Mouse (Mus musculus) layer of hippocampus, postnatal 36 days (tissue): ENCODE results near the gene Nckap1. TPM values are rescaled to one million over a fixed set of nuclear protein-coding genes. Genes with fewer than 3 reads are reported as not detected.
"Not testable (repeated sequence)": the region's sequence is repeated elsewhere in the genome, so short reads cannot be mapped to it uniquely, and the experiment has no call there.

ENCODE experiments used
- DNase-seq, 2 experiments: peaks; one replicate each; pipeline ENCODE4 v3.0.0; 2022
- microRNA-seq, 2 experiments: library from miRNA; unstranded; fragments of <30 nt; microRNA quantifications; one replicate each; pipeline ENCODE4 v1.2.0; 2021
- total RNA-seq, 2 experiments: library from RNA; stranded (reverse); gene quantifications; 2 replicates each; pipeline ENCODE4 v1.2.3; 2021

The Nckap1 gene
- total RNA-seq, 2 experiments from 2014 or later: 562 to 572 TPM

GRCm38 (mm10) chr2:80560773-80561172 is 20.4 kb downstream of the Nckap1 start:
- no peak for DNase-seq

- no peak for DNase-seq
Measured at GRCm38 (mm10) chr2:80559655-80560054, 21.5 kb downstream of the Nckap1 start.

- DNase-seq: no peak
Measured at GRCm38 (mm10) chr2:80554442-80554841, 26.7 kb downstream of the Nckap1 start.

- DNase-seq: no peak
Measured at GRCm38 (mm10) chr2:80549704-80550103, 31.5 kb downstream of the Nckap1 start.

- no peak for DNase-seq
Measured at GRCm38 (mm10) chr2:80547901-80548300, 33.3 kb downstream of the Nckap1 start.

- DNase-seq: no peak
Measured at GRCm38 (mm10) chr2:80542801-80543200, 38.4 kb downstream of the Nckap1 start.

- DNase-seq: no peak
Measured at GRCm38 (mm10) chr2:80537156-80537555, 44.0 kb downstream of the Nckap1 start.

- no peak for DNase-seq
Measured at GRCm38 (mm10) chr2:80536608-80537007, 44.6 kb downstream of the Nckap1 start.

GRCm38 (mm10) chr2:80524275-80524674 is 56.9 kb downstream of the Nckap1 start:
- no peak for DNase-seq

- no peak for DNase-seq
Measured at GRCm38 (mm10) chr2:80506051-80506802, 75.0 kb downstream of the Nckap1 start.

- no peak for DNase-seq
Measured at GRCm38 (mm10) chr2:80502132-80502531, 79.0 kb downstream of the Nckap1 start.

- DNase-seq: not testable (repeated sequence)
Measured at GRCm38 (mm10) chr2:80495304-80495703, 85.9 kb downstream of the Nckap1 start.

GRCm38 (mm10) chr2:80486851-80487250 is 94.3 kb downstream of the Nckap1 start:
- no peak for DNase-seq

GRCm38 (mm10) chr2:80484951-80485350 is 96.2 kb downstream of the Nckap1 start:
- no peak for DNase-seq

- no peak for DNase-seq
Measured at GRCm38 (mm10) chr2:80475831-80476230, 105.3 kb downstream of the Nckap1 start.

GRCm38 (mm10) chr2:80474247-80474796 is 106.9 kb downstream of the Nckap1 start:
- no peak for DNase-seq

- no peak for DNase-seq
Measured at GRCm38 (mm10) chr2:80465991-80466821, 115.0 kb downstream of the Nckap1 start.

GRCm38 (mm10) chr2:80461827-80462226 is 119.4 kb downstream of the Nckap1 start:
- no peak for DNase-seq

Small RNA genes lying within 50 kb of the gene (microRNA-seq; reads per million reads assigned to microRNA genes)
- gene Mir684-1: 0 reads per million in 2 experiments

Other genes starting within 250 kb of the Nckap1 start
- 10 to 100 TPM; 34.4 to 37.4 TPM for gene Frzb, start 133.8 kb downstream of the Nckap1 start, total RNA-seq
- 10 to 100 TPM; 30.4 to 32.5 TPM for gene Dusp19, start 35.7 kb upstream of the Nckap1 start, total RNA-seq
- gene Nup35, start 35.9 kb upstream of the Nckap1 start, total RNA-seq: 10 to 100 TPM; 17.4 to 21.2 TPM